Mouse (Mus musculus) liver, postnatal 0 days (tissue): ENCODE data around the gene Tmod2.

Experiments used
- CTCF ChIP-seq: sonication (generic); IDR thresholded peaks from 2 replicates; pipeline ENCODE4 v1.5.1; 2016; ENCODE audit warnings: antibody characterized with exemption, low read depth
- EP300 ChIP-seq: IDR thresholded peaks from 2 replicates; pipeline ENCODE4 v1.6.1; 2016; ENCODE audit warnings: antibody characterized with exemption, low read depth, mild to moderate bottlenecking

DNA sequence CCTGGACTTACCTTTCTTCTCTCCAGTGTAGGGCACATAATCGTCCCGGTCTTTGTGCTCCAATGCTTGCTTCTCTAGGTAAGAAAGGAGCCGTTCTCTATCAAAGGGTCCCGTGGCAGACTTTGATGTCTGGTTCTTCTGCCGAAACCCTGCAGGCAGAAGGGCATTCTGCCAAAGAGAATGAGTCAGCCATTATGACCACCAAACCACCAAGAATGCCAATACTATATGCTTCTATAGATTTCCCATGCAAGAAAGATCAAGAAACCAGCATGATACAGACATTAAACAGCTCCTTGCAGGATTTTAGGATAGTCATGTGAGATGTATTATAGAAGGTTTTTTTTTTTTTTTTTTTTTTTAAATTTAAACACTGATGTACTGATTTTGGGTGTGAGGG, 81.8 kb downstream of the Tmod2 start:
- no peak for TF ChIP-seq EP300
- TF ChIP-seq CTCF = no peak
